Mouse (Mus musculus) neutrophil, adult 5-6 weeks (primary cell): ENCODE data around the gene Btbd9. TPM values are rescaled to one million over a fixed set of nuclear protein-coding genes. Genes with fewer than 3 reads are reported as not detected.

Experiments used
- ATAC-seq: fragments of 151-379, 151-347 bp; 2 replicates; pipeline ENCODE4 v1.8.0; 2017; ENCODE audit warnings: mild to moderate bottlenecking, moderate TSS enrichment; ENCODE audit not compliant: insufficient number of reproducible peaks, poor library complexity, low FRiP score, severe bottlenecking; ENCODE audit errors: extremely low read depth
- total RNA-seq: library from RNA; stranded (forward); fragments of 200-1000 nt; gene quantifications from 2 replicates; pipeline ENCODE4 v1.2.3, GENCODE M21; 2017

Gene Btbd9
- total RNA-seq, 1 experiment from 2014 or later = 37.0 TPM

DNA sequence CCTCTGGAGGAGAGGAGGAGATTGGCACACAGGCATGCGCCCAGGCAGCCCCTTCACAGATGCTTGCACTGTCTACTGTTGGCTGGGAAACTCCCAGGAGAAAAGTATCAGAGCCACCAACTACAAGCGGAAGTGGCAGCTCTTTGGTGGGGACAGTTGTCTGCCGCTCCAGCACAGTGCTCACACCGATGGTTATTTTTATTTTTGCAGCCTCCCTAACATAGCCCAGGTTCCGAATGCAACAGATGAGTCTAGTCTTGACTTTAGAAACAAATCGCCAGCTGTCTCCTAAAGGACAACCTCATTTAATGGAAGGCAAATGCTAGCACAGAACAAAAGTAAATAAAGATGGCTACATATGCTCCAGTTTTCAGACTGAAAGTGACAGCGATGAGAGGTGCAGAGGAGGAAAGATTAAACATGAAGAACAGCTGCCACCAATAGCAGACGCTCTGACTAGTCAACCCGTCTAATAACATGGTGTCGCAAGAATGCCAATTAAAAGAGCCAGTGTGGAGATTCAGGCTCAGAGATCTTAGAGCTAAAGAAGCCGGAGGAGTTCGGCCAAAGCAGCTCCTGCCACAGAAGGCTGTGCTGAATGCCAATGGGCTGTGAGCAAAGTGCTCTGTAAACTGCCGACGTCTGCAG lies 108.6 kb downstream of the Btbd9 start:
- ATAC-seq = no peak

DNA sequence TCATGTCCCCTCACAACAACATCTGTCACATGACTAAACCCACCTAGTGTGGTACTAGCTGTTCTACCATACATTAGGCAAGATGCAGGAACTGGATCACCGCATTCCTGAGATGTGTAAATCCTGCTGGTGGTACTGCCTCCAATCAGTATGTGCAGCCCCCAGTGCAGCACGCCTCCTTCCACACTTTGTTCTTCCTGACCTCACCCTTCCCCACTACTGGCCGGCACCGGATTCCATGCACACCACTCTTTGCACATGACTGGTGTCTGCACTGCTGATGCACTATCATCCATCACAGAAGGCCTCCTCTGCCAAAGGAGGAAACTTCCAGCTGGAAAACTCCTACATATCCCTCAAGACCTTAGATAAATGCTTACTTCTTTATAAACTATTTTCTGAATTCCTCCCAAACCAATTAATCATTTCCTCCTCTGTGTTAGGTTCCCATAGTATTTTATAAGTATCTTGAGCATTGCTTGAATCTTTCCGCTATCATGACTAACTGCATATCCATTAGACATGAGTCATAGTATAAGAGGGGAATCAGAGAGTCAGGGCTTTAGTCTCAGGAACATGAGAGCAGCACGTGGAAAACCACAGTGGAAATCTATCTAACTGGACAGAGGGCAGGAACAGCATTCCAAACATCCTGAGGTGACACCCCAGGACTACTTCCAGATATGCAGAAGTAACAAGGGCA lies 111.1 kb downstream of the Btbd9 start:
- no peak for ATAC-seq

DNA sequence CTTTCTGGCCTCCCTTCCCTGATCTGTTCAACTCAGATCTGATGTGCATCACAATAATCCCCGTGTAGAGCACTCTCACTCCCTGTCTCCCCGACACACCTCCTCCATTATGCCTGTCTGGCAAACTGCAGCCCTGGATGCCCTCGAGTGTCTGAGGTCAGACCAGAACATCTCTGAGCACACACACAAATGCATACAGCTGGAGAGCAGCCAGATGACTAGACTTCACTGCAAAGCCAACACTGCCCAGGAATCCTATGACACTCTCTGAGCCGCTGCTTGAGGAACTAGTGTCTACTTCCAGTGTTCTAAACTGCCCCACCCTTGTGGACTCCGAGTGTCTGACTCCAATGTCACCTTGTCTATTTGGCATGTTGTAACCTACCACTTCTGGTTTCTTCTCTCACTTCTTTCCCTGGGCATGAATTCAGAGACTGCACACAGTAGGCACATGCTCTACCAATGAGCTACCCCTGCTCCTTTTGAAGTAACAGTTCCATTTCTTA lies 112.0 kb downstream of the Btbd9 start:
- ATAC-seq = no peak

DNA sequence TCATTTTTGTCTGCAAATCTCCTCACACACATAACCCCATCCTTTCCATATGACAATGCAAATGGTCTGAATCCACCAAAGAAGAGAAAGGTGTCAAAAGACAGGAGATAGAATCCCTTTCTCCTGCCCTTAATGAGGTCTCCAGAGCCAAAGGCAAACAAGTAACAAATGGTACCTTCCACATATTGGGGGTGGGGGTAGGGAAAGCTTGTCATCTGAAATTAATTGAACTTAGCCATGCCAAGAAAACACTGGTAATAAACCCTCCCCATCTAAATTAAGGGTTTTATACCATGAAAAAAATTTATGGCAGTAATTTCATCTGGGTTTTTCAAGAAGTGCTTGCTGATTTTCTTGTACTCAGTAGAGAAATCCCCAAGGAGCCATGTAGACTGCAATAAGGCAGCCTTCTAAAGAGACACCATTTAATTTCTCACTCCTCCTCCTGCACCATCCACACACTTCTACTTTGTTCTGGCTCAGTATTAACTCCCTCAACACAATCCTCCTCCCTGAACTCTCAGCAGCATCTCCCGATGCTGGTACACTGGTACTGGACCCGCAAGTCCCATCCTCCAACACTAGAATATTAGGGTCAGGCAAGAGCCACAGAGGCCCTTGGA lies 115.5 kb downstream of the Btbd9 start:
- ATAC-seq = no peak

DNA sequence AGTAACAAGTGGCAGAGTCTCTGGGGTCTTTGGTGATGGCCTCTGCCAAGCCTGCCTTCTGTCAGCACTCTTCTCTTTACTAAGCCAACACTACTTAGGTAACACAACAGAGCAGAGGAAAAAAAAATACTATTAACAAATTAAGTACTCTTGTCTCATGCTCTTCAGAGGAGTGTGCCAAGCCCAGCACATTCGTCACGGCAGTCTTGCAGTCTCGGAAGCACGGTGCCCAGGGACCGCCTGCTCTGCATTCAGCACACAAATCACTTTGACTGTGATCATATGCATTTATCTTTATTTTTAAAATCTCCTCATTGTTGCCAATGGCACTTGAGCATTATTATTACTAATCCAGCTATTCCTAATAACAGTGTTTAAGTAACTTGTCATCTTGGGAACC lies 116.6 kb downstream of the Btbd9 start:
- ATAC-seq = no peak

DNA sequence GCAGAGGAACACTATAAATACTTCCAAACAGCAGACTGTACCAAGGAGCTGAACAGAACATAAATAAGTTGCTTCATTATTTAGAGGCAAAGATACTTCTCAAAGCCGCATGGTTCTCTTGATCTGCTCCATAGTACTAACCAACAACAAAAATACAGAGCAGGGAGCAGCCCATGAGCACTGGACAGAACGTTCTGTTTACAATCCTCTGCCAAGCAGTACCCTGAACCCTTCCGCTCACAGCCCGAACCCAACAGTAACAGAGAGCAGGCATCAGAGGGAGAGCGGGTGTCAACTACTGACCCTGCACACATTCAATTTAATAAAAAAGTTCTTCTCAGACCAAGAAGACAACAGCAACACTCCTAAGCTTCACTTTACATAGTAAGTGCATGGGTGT lies 117.4 kb downstream of the Btbd9 start:
- ATAC-seq = no peak

DNA sequence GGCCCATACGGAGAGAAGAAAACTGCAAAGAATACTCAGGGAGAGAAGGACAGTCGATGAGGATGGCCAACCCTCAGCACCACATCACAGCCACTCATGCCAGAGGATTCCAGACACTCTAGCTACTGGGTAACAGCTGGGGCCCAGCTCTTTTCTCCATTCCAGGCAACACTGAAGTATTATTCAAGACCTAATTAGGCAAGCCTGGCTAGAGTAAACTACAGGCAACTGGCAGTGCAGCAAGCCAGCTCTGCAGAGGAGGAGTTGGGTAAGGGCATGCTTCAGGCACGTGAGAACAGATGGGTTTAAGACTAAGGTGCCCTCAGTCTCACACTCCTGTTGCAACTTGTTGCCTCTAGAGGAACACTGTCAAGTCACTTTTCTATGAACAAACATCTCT lies 118.0 kb downstream of the Btbd9 start:
- no peak for ATAC-seq

DNA sequence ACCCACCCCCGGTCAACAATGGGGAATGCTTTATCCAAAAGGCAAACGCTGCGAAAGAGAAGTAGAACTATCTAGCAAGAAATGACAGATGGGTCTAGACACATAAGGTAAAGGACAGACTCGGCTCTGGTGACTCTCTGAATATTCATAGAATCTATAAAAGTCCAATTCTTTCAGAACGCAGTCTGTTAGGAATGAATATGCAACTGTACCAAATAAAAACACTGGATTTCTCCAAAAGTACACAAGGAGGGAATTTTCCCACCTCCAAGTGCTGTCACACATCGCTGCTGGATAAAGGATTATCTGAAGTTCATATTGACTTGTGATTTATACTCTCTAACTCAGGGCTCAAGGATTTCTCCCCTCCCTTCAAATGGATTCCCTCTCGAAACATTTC lies 118.8 kb downstream of the Btbd9 start:
- no peak for ATAC-seq

DNA sequence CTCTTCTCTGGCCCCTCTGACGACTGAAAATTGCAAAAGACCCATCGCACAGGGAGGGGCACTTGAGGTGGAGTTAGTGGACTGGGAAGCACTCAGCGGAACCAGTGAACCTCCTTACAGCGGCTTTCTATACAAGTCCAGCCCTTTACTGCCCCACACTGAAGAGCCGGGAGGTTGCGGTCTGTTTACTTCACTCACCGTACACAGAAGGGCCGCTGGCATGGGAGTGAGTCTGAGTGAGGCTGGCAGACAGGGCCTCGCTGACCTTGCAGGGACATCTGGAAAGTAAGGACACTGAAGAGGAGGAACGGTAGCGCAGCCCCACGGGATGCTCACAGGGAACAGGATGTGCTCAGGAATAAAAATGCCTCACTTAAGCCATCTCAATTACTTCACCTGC lies 120.0 kb downstream of the Btbd9 start:
- no peak for ATAC-seq

DNA sequence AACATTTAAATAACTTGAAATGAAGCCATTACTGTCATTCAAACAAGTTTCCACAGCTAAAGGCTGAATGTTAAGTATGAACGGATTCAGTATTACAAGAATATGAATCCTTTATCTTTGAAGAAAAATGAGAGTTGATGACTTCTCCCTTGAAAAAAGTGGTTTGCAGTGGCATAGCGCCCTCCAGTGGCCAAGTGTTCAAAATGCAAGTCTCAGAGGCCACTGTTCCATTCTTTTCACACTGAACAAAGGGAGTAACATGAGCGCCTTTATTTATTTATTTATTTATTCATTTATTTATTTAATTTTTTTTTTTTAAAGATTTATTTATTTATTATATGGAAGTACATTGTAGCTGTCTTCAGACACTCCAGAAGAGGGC lies 121.4 kb downstream of the Btbd9 start:
- no peak for ATAC-seq

DNA sequence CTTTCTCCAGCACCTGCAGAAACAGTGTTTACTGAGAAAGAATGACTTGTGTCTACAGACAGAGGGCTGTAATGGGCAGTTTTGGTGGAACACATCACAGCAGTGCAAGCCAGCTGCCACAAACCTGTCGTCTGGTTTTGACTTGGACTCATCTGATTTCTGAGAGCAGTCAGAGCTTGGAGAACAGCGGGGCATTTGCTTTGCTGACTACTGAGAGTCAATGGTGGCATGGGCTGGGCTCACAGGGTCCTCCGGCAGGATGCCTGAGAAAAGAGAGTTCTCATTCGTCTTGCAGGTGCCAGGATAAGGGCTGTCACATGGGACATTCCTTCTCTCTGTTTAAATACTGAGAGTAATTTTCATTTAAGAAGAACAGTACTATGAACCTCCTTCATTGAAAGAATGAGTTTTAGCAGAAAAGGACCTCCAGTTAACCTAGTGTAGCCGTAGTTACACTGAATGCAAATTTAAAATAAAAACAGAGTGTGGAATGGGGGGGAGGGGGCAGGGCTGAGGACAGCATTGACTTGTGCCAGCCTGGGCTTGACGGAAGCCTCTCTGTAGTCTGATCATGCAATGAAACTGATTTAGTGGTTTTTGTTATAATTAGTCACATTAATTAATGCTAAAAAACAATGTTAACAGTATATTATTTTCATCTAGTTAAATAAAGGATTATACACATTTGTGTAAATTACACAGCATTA lies 122.0 kb downstream of the Btbd9 start:
- no peak for ATAC-seq

DNA sequence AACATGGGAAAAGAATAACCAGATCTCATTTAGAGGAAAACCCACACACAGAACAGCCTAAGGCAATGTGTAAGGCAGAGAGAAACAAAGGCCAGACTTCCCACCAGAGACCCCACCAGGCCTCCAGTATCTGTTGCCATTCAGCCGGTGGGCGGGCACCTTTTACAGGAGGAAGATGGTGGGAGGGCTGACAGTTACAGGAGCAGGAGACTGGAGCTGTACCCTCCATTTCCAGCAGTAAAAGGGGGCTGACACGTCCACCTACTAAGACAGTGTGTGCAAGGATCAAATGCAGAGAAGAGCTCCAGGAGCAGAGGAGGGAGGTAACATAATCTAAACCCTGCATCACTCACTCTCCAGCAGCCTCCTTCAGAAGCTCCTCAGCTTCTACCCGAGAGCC lies 123.0 kb downstream of the Btbd9 start:
- ATAC-seq = no peak

DNA sequence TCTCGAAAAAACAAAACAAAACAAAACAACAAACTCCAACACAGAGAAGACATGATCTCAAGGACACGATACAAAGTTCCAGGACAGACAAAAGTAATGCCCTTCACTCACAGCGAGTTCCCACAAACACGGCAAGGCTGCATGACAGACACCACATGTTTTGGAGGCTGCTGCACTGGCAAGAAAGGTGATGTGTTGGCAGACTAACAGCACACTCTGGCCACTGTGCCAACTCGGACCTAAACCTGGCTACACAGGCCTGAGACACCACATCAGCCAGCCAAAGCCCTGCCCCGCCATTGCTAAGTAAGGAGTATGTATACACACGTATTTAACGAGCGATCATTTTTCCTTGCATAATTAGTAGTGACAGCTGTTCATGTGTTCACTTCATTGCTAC lies 123.9 kb downstream of the Btbd9 start:
- no peak for ATAC-seq

DNA sequence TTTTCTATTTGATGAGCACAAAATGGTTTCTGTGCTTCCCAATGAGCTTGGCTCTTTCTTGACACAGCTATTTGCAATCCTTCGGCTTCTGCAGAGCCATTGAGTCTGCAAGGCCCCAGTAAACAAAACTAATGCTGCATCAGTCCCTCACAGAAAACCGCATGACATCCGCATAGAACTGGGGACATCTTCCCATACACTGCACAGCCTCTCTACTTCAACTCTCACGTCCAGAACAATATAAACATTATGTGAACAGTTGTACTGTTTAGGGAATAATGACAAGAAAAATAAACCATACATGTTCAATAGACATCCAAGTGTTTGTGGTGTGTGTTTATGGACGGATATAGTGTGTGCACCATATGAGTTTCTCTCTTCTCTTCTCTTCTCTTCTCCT lies 127.7 kb downstream of the Btbd9 start:
- ATAC-seq = no peak

DNA sequence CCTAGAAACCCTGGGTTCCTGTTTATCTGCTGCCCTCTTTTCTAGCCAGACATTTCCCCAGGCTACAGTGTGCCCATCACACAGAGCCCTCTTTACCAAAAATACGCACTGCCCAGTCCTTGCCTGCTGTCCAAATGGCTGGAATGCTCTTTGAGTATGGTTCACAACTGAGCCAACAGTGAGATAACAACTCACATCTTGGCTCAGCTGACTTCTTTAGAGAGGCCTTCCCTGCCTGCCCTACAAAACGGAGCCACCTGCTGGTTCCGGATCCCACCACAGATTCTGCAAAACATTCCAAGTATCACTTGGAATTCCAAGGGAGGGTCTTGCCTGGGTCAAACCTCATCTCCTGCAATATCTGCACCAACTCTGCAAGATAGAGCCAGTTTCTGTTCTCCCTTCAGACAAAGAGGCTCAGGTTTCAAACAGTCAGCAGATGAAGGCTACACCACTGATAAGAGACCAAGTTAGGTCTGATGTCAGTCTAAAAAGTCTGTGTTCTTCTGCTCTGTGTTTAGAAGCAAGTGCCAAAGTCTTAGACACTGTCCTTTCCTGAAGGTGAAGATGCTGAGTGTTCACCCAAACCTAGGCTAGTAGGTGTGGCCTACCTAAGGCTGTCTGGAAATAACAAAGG lies 130.4 kb downstream of the Btbd9 start:
- no peak for ATAC-seq

DNA sequence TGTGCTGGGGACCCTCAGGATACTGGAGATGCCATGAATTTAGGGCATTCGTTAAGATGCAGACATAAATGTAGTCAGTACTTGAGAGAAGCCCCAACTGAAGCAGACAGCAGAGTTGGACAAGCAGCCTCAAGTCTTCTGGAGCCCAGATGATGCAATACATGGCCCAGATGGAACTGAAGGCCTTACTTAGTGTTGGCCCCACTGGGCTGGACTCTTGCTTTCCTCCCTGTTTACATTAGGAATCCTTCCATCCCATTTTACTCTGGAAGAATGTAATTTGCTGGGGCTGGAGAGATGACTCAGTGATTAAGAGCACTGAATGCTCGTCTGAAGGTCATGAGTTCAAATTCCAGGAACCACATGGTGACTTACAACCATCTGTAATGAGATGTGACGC lies 136.6 kb downstream of the Btbd9 start:
- no peak for ATAC-seq

DNA sequence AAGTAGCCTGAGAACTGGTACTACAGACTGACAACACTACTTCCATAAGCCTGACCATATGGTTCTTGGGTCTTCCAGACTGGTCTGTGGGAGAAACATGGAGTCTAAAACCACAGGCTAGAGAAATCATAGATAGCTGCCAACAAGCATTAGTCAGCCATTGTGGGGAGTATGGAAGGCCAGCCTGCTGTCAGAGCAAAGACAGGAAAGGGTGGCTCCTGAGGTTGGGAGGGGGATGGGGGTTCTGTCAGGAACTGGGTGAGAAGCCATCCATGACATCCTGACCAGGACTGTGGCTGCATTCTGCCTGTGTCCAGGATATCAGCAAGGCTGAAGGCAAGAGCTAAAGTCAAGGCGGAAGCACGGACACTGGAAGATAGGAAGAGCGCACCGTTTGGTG lies 137.5 kb downstream of the Btbd9 start:
- ATAC-seq = no peak

DNA sequence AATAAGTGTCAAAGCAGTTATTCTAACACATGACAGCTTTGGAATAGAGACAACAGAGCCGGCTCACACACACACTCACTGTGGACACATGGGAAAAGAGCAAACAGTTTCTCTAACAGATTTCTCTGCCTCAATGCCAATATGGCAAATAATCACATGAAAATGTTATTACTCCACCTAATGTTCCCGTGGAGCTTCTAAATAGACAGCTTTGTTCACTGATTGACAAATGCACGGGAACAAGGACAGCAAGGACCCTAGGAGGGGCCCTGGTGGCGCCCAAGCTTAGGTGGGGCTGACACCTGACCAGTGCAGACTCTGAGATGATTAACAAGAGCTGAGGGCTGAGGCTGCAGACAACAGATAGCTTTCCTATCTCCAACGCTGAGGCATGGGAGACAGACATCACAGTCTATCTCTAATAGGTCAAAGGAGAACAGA lies 140.2 kb downstream of the Btbd9 start:
- no peak for ATAC-seq

DNA sequence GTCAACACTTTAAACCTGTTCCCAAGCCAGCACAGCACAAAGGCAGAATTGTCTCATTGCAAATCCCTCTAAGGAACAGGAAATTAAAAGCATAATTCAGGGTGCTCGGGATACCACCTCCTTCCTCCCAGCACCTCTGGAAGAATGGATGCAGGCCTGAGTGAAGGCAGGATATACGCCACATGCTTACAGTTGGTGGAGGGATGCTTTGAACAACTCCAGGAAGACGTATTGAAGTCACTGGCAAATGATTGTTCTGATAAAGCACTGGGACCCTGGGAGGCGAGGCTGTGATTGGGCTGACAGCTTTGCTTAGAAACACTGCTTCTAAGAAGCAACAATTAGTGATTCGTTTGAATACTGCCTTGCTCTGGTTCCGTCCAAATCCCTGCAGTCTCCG lies 140.8 kb downstream of the Btbd9 start:
- ATAC-seq = no peak
